Mouse (Mus musculus) CH12.LX (cell line): ENCODE measurements at regions not wholly inside any gene's neighbourhood (a gene's known extent, or its start where the extent isn't known, plus 50 kb on each side); places are given as distances from the start of the nearest gene placed in this dataset.

Experiments used
- DNase-seq: peaks from one replicate; pipeline ENCODE4 v3.0.0-alpha.2; 2013; ENCODE audit errors: extremely low read depth
- H3K27ac ChIP-seq: 2 replicates; pipeline ENCODE4 v1.5.1; 2012; ENCODE audit warnings: low read depth, mild to moderate bottlenecking, control low read depth, moderate library complexity; ENCODE audit not compliant: insufficient read depth
- H3K27me3 ChIP-seq: replicated peaks from 2 replicates; pipeline ENCODE3; 2012; ENCODE audit warnings: inconsistent platforms
- H3K36me3 ChIP-seq, 2 experiments: replicated peaks in 1 of 2; 2 replicates each; pipeline versions ENCODE3 to v1.6.1; 2012; ENCODE audit warnings: inconsistent platforms in 1 of 2, low read length in 1 of 2, mild to moderate bottlenecking in 1 of 2, mixed read lengths in 1 of 2, moderate library complexity in 1 of 2; ENCODE audit not compliant: control insufficient read depth in 1 of 2, insufficient read depth in 1 of 2
- H3K4me1 ChIP-seq, 2 experiments: 2 replicates each; pipeline ENCODE4 v1.6.1; 2012; ENCODE audit warnings: inconsistent platforms in 1 of 2, moderate library complexity in 1 of 2; ENCODE audit not compliant: insufficient read depth in 2 of 2, control insufficient read depth in 1 of 2
- H3K4me2 ChIP-seq: 2 replicates; pipeline ENCODE4 v1.6.1; 2012; ENCODE audit warnings: low read depth, mild to moderate bottlenecking, control low read depth; ENCODE audit not compliant: poor library complexity, insufficient read depth, severe bottlenecking
- H3K4me3 ChIP-seq, 3 experiments: fragments of 150-350 bp in 1 of 3; sonication (generic) in 1 of 3; replicated peaks in 1 of 3; 2 replicates each; pipeline versions ENCODE3 to v1.5.1; 2011 to 2012; ENCODE audit warnings: low read depth in 2 of 3, low read length in 2 of 3, mild to moderate bottlenecking in 2 of 3, moderate library complexity in 2 of 3, control low read depth in 1 of 3, improper control_type of control experiment in 1 of 3, inconsistent platforms in 1 of 3, mixed read lengths in 1 of 3; ENCODE audit not compliant: poor library complexity in 1 of 3
- H3K79me2 ChIP-seq: replicated peaks from 2 replicates; pipeline ENCODE4 v1.6.1; 2012; ENCODE audit warnings: mild to moderate bottlenecking, moderate library complexity; ENCODE audit not compliant: control insufficient read depth, poor library complexity, insufficient read depth, severe bottlenecking; ENCODE audit errors: extremely low read depth
- H3K9ac ChIP-seq: 2 replicates; pipeline ENCODE4 v1.6.1; 2012; ENCODE audit warnings: low read depth, mild to moderate bottlenecking, control low read depth, moderate library complexity; ENCODE audit not compliant: insufficient read depth
- H3K9me3 ChIP-seq: replicated peaks from 2 replicates; pipeline ENCODE3; 2012; ENCODE audit warnings: low read length, inconsistent platforms, mixed read lengths
- CHD1 ChIP-seq: IDR thresholded peaks from 2 replicates; pipeline ENCODE4 v1.6.1; 2012; ENCODE audit warnings: low read depth, low read length, improper control_type of control experiment, inconsistent platforms
- CHD2 ChIP-seq: IDR thresholded peaks from 2 replicates; pipeline ENCODE4 v1.6.1; 2011; ENCODE audit warnings: low read length, improper control_type of control experiment
- CTCF ChIP-seq, 2 experiments: IDR thresholded peaks in 1 of 2; conservative IDR thresholded peaks in 1 of 2; 2 replicates each; pipeline ENCODE4 v1.5.1; 2011 to 2012; ENCODE audit warnings: low read depth in 2 of 2, low read length in 2 of 2, improper control_type of control experiment in 1 of 2, inconsistent platforms in 1 of 2, mild to moderate bottlenecking in 1 of 2, moderate library complexity in 1 of 2
- ELF1 ChIP-seq: IDR thresholded peaks from 2 replicates; pipeline ENCODE4 v1.6.1; 2014; ENCODE audit warnings: low read depth, mild to moderate bottlenecking, inconsistent platforms, low read length, improper control_type of control experiment
- HCFC1 ChIP-seq: IDR thresholded peaks from 2 replicates; pipeline ENCODE4 v1.6.1; 2012; ENCODE audit warnings: low read depth, mild to moderate bottlenecking, inconsistent platforms, low read length, improper control_type of control experiment
- IRF4 ChIP-seq: IDR thresholded peaks from 2 replicates; pipeline ENCODE4 v1.6.1; 2014; ENCODE audit warnings: low read depth, mild to moderate bottlenecking, inconsistent platforms, low read length, improper control_type of control experiment
- JUND ChIP-seq: conservative IDR thresholded peaks from 2 replicates; pipeline ENCODE4 v1.6.1; 2011; ENCODE audit warnings: low read depth, low read length, improper control_type of control experiment
- KAT2A ChIP-seq: IDR thresholded peaks from 2 replicates; pipeline ENCODE4 v1.6.1; 2012; ENCODE audit warnings: low read length, improper control_type of control experiment, inconsistent platforms; ENCODE audit not compliant: insufficient replicate concordance
- MAX ChIP-seq: IDR thresholded peaks from 2 replicates; pipeline ENCODE4 v1.6.1; 2011; ENCODE audit warnings: low read length, improper control_type of control experiment
- MEF2A ChIP-seq: IDR thresholded peaks from 2 replicates; pipeline ENCODE4 v1.6.1; 2014; ENCODE audit warnings: low read depth, mild to moderate bottlenecking, inconsistent platforms, low read length, improper control_type of control experiment, borderline replicate concordance
- NRF1 ChIP-seq: IDR thresholded peaks from 2 replicates; pipeline ENCODE4 v1.6.1; 2014; ENCODE audit warnings: low read depth, mild to moderate bottlenecking, inconsistent platforms, low read length, improper control_type of control experiment, moderate library complexity
- POLR2A ChIP-seq: IDR thresholded peaks from 2 replicates; pipeline ENCODE4 v1.6.1; 2011; ENCODE audit warnings: low read depth, mild to moderate bottlenecking, improper control_type of control experiment, low read length
- POLR2AphosphoS2 ChIP-seq: IDR thresholded peaks from 2 replicates; pipeline ENCODE4 v1.6.1; 2011; ENCODE audit warnings: low read depth, low read length, improper control_type of control experiment
- RAD21 ChIP-seq: IDR thresholded peaks from 2 replicates; pipeline ENCODE4 v1.6.1; 2011; ENCODE audit warnings: low read depth, mild to moderate bottlenecking, low read length, improper control_type of control experiment, moderate library complexity
- SIN3A ChIP-seq: IDR thresholded peaks from 2 replicates; pipeline ENCODE4 v1.6.1; 2012; ENCODE audit warnings: low read length, improper control_type of control experiment, inconsistent platforms
- SMC3 ChIP-seq: IDR thresholded peaks from 2 replicates; pipeline ENCODE4 v1.6.1; 2011; ENCODE audit warnings: low read depth, low read length, improper control_type of control experiment
- TBP ChIP-seq: conservative IDR thresholded peaks from 2 replicates; pipeline ENCODE4 v1.6.1; 2011; ENCODE audit warnings: low read depth, low read length, improper control_type of control experiment
- ZC3H11A ChIP-seq: IDR thresholded peaks from 2 replicates; pipeline ENCODE4 v1.6.1; 2012; ENCODE audit warnings: low read depth, mild to moderate bottlenecking, inconsistent platforms, low read length, improper control_type of control experiment
- ZNF384 ChIP-seq: IDR thresholded peaks from 2 replicates; pipeline ENCODE4 v1.6.1; 2012; ENCODE audit warnings: low read depth, low read length, improper control_type of control experiment, inconsistent platforms
- dilution Hi-C: fragments of 300-500 bp; cut with MboI; formaldehyde crosslinking; loops from 2 replicates; pipeline ENCODE4 v1.14.3; 2020; ENCODE audit warnings: low sequenced_read_pairs; ENCODE audit not compliant: extremely low pct_unique_long_range_greater_than_20kb, extremely low pct_ligation_motif_present
- in situ Hi-C: fragments of 300-500 bp; cut with MboI; formaldehyde crosslinking; loops from 3 replicates; pipeline ENCODE4 v1.14.3; 2019; ENCODE audit warnings: low sequenced_read_pairs, low pct_ligation_motif_present, low pct_unique_long_range_greater_than_20kb, mixed read lengths

DNA sequence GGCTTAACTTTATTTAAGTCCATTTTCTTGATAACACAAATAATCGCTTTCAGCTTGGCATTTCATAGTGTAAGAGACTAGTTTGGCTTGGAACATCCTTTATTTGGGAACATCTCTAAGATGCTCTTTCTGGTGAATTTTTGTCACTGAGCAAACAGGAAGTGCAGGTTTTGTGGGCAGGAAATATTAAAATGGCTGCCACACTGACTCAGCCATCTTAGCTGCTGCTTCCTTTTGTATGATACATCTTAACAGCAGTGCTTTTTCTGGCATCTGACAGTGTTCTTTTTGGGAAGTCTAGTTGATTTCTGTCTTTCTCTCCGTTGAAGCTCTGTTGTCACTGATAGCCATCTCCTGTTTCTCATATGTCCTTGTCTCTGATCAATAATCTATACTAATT lies 329.4 kb upstream of the Tet2 start:
- dilution Hi-C loops, result no loop called here
- peaks cover 3 to 6% of the 10 kb centered on the region in 2 experiments; a peak in 1 of 4 replicates for H3K4me1 ChIP-seq
- in situ Hi-C loops, result no loop called here

GRCm38 (mm10) chr3:133876439-133877072 lies 331.6 kb upstream of the Tet2 start:
- H3K36me3 ChIP-seq, result no peaks in the 10 kb centered on the region
- no peak overlapping the region for H3K9ac ChIP-seq
- no peak overlapping the region for H3K27ac ChIP-seq
- no peaks in the 10 kb centered on the region for H3K27me3 ChIP-seq
- H3K4me1 ChIP-seq, result peaks cover 3 to 6% of the 10 kb centered on the region in 2 experiments; a peak in 1 of 4 replicates
- peak overlapping the region; percentile 18; the same call in 1 of the 2 replicates for H3K4me2 ChIP-seq
- in situ Hi-C loops (no loop called here), dilution Hi-C loops (no loop called here)
- DNase-seq, result peak; percentile 53
- no peaks in the 10 kb centered on the region for H3K79me2 ChIP-seq
- no peak for TF ChIP-seq MEF2A
- peak; percentile 93 for TF ChIP-seq RAD21
- TF ChIP-seq ZNF384, result no peak
- TF ChIP-seq IRF4, result peak; percentile 50; the same call in 1 of the 2 replicates
- TF ChIP-seq POLR2A, result no peak
- peak; percentile 90 to 98 for TF ChIP-seq CTCF (conservative IDR thresholded peaks at IDR 0.05 in 1 of 2, IDR thresholded peaks at IDR 0.05 in 1 of 2; ENCODE audit: low read depth in 2 of 2, low read length in 2 of 2)
- TF ChIP-seq KAT2A, result no peak
- peak; percentile 67 for TF ChIP-seq ZC3H11A
- TF ChIP-seq CHD2, result peak; percentile 30; the same call in 1 of the 2 replicates
- no peak for TF ChIP-seq ELF1
- TF ChIP-seq HCFC1, result no peak
- no peak for TF ChIP-seq JUND
- TF ChIP-seq SMC3, result peak; percentile 85
- no peak for TF ChIP-seq POLR2AphosphoS2
- TF ChIP-seq SIN3A, result no peak; the same call in 1 of the 2 replicates
- no peak for TF ChIP-seq TBP
- no peak for TF ChIP-seq CHD1
- 0 out of 2 replicates have a peak, but pooled peaks have one; percentile 44 for TF ChIP-seq MAX
- no peaks in the 10 kb centered on the region for H3K9me3 ChIP-seq
- no peak overlapping the region for H3K4me3 ChIP-seq

More for the DNA sequence above, 329.4 kb upstream of the Tet2 start:
- no peak overlapping the region for H3K27ac ChIP-seq
- no peaks in the 10 kb centered on the region for H3K79me2 ChIP-seq
- H3K36me3 ChIP-seq, result no peaks in the 10 kb centered on the region
- TF ChIP-seq NRF1 (peak; percentile 38; the same call in 1 of the 2 replicates), MEF2A (no peak)
- TF ChIP-seq, all 38 proteins: peak for 1
- H3K4me3 ChIP-seq, result no peak overlapping the region
- H3K9me3 ChIP-seq, result no peaks in the 10 kb centered on the region
- no peak for DNase-seq
- H3K4me2 ChIP-seq, result no peak overlapping the region
- H3K9ac ChIP-seq, result no peak overlapping the region
- no peaks in the 10 kb centered on the region for H3K27me3 ChIP-seq
